Mouse (Mus musculus) splenic B cell, adult 2 months (primary cell): ENCODE measurements at regions not wholly inside any gene's neighbourhood (a gene's known extent, or its start where the extent isn't known, plus 50 kb on each side); places are given as distances from the start of the nearest gene placed in this dataset.

ENCODE experiments used
- DNase-seq: peaks from one replicate; pipeline ENCODE4 v3.0.0-alpha.2; 2011; ENCODE audit warnings: low read depth, low spot score
- H3K27me3 ChIP-seq: 2 replicates; pipeline ENCODE4 v1.6.1; 2012; ENCODE audit warnings: mild to moderate bottlenecking, low read length, moderate library complexity, mixed read lengths; ENCODE audit not compliant: control insufficient read depth, poor library complexity, insufficient read depth, severe bottlenecking
- H3K36me3 ChIP-seq: 2 replicates; pipeline ENCODE4 v1.6.1; 2012; ENCODE audit warnings: mild to moderate bottlenecking, low read length, moderate library complexity, mixed read lengths; ENCODE audit not compliant: control insufficient read depth, poor library complexity, insufficient read depth, severe bottlenecking

DNA sequence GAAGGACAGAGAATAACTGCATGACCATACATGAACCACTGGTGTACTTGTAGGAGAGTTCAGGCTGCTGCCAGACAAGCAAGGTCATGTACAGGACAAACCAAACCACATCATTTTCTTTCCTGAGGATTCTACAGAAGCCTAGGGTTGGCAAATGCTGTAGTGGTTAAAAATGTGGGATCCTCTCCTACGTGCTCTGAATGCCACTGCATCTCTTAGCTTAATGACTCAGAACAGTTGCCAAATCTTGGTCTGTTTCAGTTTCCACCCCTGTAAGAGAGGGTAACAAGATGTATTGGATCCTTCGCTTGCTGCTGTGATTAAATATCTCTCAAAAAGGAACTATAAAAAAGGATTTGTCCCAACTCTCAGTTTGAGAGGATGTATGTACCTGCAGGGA, 938.1 kb downstream of the 4930444P10Rik start:
- no peaks in the 10 kb centered on the region for H3K27me3 ChIP-seq
- no peak for DNase-seq
- no peaks in the 10 kb centered on the region for H3K36me3 ChIP-seq

DNA sequence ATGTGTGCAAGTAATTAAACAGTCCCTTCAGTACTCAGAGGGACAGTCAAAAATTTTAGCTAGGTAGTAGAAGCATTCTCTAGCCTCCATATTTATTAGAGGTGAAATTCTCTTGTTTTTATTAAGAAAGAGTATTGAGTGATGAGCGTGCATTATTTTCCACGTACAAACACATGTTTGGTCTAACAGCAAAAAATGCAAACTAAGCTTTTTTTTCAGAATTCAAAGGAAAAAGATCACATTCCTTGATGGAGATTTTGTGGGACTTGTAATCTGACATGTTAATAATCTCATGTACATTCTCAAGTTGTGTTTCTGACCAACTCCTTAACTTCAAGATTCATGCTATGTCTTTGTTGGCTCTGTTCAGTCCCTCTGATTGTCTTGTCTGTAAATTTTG, 939.2 kb downstream of the 4930444P10Rik start:
- Histone ChIP-seq H3K36me3 (no peaks in the 10 kb centered on the region), H3K27me3 (no peaks in the 10 kb centered on the region)
- no peak for DNase-seq

DNA sequence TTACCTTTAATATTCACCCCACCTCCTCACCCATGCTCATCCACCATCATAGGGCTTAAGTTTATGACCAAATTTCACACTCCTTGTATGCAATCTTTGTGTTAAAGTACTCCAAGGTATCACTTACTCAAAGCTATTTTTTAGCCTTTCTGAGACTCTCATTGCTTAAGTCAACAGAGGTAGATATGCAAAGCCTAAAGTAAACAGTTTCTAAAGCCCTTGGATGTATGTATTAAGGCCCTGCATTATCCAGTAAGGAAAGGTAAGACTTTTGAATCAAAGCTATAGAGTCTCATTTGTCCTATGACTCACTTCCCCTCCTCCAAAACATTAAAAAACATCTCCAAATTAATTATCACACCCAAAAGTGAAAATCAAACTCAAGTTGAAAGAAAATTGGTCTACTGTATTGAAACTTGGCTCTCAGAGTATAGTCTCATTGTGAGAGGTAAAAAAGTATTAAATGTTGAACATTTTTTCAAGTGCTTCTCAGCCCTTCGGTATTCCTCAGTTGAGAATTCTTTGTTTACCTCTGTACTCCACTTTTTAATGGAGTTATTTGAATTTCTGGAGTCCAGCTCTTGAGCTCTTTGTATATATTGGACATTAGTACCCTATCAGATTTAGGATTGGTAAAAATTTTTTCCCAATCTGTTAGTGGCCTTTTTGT, 949.1 kb downstream of the 4930444P10Rik start:
- no peak for DNase-seq
- Histone ChIP-seq H3K36me3 (no peaks in the 10 kb centered on the region), H3K27me3 (no peaks in the 10 kb centered on the region; the same call in 1 of the 2 replicates)

DNA sequence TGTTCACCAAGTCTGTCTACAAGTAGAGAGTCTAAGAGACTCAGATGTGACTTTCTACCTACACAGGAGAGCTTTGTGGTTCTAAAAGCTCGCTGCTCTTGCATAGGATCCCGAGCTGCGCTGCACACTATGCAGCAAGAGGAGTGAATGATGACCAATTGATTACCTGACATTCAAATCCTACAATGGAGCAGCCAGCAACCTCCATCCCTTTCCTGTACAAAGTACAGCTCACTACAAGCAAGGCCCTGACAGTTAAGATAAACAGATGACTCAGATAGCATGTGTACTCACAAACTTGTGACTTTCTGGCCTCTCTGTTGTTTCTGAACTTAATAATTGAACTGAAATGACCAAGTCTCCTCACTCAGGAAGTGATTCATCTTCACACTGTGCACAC, 974.7 kb downstream of the 4930444P10Rik start:
- no peak for DNase-seq
- no peaks in the 10 kb centered on the region for H3K27me3 ChIP-seq

DNA sequence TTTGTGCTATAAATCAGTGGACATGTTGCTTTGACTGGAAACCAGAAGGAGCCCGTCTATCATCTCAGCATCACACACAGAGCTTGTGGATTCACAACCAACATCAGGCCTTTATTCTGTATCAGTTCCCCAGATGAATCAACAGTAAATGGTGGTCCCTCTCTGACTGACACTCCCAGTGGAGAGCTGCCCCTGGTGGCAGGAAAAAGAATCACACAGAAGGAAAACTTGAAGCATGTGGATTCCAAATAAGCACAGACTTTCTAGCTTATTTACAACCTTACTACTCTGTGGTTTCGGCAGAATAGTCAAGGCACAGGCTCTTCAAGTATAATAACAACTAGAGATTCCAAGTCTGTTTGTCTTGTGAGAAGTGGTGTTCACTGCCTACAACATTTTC, 981.7 kb downstream of the 4930444P10Rik start:
- no peak for DNase-seq
- no peaks in the 10 kb centered on the region for H3K27me3 ChIP-seq
- no peaks in the 10 kb centered on the region for H3K36me3 ChIP-seq

More for the DNA sequence above, 974.7 kb downstream of the 4930444P10Rik start:
- H3K36me3 ChIP-seq = no peaks in the 10 kb centered on the region

DNA sequence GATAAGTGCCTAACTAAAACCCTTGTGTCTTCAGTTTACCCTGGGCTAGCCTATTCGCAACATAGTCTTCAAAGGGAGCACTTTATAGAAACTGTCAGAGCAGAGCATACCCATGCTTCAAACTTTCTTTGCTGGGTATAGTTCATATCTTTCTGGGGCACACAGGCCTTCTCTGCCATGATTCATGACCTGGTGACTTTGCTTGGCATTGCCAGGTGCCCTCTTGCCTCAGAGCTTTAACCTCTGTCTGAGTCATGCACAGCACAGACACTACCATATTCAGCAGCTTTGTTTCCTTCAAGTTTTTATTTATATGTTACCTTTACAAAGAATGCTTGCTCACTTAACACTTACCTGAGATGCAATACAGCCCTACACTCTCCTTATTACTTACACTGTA, 1022.8 kb downstream of the 4930444P10Rik start:
- H3K27me3 ChIP-seq = no peaks in the 10 kb centered on the region
- no peak for DNase-seq
- no peaks in the 10 kb centered on the region for H3K36me3 ChIP-seq

DNA sequence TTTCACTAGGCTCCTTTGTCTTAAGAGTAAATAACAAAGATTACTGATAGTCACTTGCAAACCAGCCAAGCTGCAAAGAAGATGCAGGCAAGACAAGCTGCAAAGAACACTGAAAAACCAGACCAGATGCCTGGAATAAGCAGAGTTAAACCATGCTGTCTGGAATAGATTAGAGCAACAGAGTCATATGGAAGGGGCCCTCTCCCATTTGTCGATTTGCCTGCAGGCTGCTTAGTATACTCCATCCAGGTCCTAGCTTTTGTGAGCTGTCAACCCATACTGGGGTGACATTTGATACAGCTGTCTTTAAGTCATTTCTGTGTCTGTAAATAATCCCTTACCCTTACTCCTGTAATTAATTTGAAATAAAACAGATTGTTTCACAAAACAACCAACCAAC, 1059.1 kb downstream of the 4930444P10Rik start:
- no peak for DNase-seq
- Histone ChIP-seq H3K36me3 (no peaks in the 10 kb centered on the region), H3K27me3 (no peaks in the 10 kb centered on the region)

DNA sequence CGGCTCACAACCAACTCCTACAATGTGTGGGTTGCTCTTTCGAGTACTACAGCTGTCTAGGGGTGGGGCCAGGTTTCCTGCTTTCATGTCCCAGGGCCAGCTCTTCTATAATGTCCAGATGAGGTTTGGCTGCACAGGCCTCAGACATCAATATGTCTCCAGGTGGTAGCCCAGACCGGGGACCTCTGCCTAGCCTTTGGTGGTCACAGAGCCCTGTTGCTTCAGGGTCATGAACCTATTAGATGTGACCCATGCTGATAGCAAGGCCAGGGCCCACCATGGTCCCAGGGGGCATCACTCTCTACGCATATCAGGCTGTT, 1074.7 kb downstream of the 4930444P10Rik start:
- DNase-seq = no peak
- Histone ChIP-seq H3K36me3 (no peaks in the 10 kb centered on the region), H3K27me3 (no peaks in the 10 kb centered on the region)

DNA sequence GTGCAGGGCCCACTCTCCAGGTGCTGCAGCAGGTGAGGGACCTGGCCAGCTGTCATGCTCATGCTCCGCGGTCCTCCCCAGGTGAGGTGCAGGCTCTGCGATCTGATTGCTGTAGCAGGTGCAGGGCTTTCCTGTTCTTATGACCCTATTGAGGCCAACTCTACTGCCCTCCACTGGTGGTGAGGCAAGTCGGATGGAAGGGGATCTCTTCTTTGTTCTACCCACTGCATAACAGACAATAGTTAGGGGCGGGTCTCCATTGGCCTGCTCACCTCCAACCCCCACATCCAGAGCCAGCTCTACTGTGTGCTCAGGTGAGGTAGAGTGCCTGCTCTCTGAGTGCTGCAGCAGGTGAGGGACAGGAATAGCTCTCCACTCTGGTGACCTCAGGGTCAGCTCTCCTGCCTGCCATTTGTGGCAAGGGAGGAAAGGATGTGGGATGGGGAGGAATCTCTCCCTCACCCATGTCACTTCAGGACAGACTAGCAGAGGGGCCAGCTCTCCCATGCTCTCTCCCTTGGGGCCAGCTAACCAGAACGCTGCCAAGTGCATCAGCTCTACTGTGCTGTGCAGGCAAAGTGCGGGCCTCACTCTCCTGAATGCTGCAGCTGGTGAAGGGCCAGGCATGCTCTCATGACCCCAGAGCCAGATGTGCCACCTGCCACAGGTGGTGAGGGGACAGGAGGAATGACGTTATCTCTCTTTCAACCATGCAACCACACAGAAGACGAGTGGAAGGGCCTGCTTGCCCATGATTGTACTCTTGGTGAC, 1075.3 kb downstream of the 4930444P10Rik start:
- Histone ChIP-seq H3K27me3 (no peaks in the 10 kb centered on the region), H3K36me3 (no peaks in the 10 kb centered on the region)
- no peak for DNase-seq

DNA sequence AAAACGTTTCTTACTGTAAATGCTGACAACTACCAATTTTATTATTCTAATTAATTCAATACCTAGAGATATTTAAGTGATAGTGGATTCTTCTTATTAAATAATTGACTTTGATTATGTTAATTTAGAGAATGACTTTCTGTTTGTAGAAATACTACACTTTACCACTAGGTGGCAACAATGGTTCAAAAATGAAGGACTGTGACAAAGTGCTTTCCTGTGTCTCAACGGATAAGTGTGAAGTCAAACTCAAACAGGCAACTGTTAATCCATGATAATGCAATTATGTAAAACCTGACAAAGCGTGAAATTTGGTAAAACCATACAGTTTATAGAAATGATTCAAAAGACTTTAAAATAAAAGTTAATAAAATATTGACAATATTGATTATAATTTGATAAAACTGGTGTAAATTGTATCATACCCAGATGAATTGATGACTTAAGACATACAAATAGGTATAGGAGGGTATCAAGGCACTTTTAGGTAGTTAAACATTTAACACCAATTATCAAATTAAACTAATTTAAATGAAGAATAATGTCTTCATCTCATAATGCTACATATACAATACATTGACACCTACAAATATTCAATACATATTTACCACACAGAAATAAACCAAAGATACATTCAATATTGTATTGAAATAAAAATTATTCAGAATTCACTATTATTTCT, 1085.3 kb downstream of the 4930444P10Rik start:
- peak; percentile 53 for DNase-seq
- Histone ChIP-seq H3K27me3 (no peaks in the 10 kb centered on the region), H3K36me3 (no peaks in the 10 kb centered on the region)

DNA sequence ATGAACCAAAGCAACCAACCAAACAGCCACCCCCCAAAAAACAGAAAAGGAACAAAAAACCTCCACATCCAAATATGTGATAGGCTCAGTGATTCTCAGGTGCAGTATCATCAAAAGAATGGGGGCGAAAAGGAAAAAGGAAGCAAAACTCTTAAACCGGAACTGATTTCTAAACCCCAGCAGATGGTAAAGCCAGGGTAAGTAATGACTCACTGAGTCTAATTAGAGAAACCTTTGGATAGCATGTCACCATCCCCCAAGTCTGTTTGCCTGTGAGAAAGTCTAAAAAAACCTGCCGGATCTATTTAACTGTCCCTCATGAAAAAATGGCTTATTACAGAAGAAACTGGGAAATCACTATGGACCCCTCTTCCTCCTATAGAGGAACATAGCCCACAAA, 1097.8 kb downstream of the 4930444P10Rik start:
- DNase-seq = peak; percentile 29
- Histone ChIP-seq H3K27me3 (no peaks in the 10 kb centered on the region), H3K36me3 (no peaks in the 10 kb centered on the region)

DNA sequence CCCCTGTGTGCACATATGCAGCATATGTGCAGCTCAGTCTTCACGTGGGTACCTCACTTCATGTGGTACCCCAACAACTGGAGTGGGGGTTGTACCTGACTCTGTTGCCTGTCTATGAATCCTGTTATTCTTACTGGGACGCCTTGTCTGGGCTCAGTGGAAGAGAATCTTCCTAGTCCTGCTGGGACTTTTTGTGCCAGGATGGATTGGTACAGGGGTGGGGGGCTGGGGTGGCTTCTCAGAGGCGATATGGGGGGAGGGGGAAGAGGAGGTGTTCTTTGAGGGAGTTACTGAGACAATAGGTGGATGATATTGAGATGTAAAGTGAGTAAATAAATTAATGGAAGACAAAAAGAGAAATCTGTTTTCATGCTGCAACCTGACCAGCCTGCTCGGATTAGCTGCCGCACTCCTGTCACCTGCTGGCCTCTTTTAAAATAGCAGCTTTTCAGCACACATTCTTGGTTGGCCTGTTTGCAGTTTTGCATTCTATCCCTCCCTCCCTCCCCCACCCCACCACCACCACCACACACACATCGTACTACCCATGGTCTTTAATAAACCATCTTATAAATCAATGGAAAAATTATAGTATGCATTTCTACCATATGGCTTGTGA, 1112.9 kb downstream of the 4930444P10Rik start:
- no peaks in the 10 kb centered on the region for H3K36me3 ChIP-seq
- DNase-seq = no peak
- no peaks in the 10 kb centered on the region for H3K27me3 ChIP-seq
